Mouse (Mus musculus) urinary bladder, adult 18-20 months (tissue): ENCODE measurements around the gene Vezf1.

Experiments
- DNase-seq, 2 experiments: peaks; one replicate each; pipeline ENCODE4 v3.0.0; 2022; ENCODE audit warnings: low spot score in 2 of 2, mixed read lengths in 2 of 2

Gene Vezf1

GRCm38 (mm10) chr11:88053821-88054220, 14.3 kb upstream of the Vezf1 start:
- DNase-seq = no peak

DNA sequence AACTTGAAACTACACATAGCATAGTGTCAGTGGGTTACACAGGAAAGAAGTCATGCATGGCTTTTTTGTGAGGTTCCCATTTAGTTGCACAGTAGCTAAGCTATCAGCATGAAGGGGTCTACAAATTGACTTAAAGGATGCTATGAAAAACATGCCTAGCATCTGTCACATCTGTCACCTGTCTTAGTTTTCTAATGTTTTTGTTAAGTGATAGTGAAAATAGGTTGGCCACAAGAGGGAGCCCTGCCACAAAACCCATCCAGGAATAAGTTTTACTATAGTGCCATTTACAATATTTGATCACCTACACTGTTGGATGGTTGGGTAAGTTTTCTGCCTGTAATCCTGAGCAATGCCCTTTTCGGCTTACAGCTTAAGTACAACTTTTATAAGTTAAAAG, 13.5 kb upstream of the Vezf1 start:
- no peak for DNase-seq

DNA sequence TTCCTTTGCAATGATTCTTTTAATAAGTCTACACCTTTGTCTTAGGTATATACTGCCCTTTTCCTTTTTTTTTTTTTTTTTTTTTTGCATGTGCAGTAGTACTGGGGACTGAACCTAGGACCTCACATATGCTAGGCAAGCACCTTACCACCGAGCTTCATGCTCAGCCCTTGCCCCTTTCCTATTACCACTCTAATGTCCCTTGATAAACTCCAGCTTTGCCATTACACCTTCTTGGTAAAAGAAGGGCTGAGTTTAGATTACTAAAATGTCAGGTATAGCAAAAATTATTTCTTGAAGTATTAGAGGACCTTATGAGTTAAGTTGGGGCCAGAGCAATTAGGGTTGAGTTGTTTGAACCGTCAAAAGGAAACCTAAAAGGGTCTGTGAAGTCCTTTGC, 12.3 kb upstream of the Vezf1 start:
- DNase-seq = no peak

DNA sequence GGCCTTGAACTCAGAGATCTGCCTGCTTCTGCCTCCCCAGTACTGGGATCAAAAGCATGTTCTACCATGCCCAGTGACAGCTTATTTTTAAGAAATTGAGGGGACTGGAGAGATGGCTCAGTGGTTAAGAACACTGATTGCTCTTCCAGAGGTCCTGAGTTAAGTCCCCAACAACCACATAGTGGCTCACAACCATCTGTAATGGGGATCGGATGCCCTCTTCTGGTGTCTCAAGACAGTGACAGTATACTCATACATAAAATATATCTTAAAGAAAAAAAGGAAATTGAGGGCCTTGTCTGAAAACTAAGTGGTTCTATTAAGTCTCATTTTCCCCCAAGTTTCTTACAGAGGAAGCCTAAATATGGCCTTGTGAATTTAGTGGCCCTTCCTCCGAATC, 10.3 kb upstream of the Vezf1 start:
- no peak for DNase-seq

DNA sequence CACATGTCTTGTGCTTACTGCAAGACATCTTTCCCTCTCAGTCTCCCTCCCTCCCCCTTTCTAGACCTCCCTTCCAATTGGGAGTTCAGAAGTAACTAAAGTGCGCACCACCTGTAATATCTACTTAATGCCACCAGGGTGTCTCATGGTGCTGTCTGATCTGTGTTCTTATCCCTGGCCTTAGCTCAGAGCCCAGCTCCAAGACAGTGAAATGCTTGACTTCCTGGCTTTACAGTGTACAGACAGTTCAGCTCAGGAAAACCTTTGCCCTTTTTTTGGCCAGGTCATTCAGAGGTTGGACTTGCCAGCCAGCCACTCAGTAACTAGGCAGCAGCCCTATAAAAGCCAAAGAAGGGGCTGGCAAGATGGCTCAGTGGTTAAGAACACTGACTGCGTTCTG, 8.9 kb upstream of the Vezf1 start:
- DNase-seq = no peak

DNA sequence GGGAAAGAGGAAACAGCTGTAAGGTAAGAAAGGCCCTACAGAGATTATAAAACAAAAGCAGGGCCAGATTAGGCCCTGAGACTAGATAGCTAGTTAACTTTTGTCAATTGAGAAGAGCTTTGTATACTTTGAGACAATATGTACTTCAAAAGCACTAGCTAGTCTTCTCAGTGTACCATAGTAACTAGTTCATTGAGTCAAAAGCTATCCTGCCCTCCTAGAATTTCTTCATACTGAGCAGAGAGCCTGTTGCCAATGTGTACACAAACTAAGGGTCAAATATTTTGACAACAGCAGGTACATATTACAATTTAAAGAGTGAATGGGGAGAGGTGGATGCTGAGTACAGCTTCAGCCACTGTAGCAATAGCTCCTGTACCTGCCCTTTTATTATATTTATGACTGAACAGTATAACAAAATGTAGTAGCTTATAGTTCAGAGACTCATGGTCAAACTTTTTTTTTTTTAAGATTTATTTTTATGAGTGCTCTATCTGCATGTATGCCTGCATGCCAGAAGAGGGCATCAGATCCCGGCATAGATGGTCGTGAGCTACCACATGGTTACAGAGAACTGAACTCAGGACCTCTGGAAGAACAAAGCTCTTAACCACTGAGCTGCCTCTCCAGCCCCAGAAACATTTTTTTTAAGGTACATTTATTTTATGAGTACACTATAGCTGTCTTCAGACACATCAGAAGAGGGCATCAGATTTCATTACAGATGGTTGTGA, 6.0 kb upstream of the Vezf1 start:
- DNase-seq = no peak

DNA sequence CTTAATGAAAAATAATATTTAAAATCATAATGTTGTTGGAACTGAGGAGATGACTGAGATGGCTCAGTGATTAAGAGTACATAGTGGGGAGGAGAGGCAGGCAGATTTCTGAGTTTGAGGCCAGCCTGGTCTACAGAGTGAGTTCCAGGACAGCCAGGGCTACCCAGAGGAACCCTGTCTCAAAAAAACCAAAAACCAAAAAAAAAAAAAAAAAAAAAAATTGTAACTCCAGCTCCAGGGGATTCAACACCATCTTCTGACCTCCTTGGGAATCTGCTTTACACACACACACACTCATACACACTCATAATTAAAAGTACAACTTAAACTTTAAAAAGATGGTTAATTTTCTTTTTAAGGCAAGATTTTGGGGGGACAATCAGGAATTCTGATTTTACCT, 2.3 kb upstream of the Vezf1 start:
- DNase-seq = no peak

DNA sequence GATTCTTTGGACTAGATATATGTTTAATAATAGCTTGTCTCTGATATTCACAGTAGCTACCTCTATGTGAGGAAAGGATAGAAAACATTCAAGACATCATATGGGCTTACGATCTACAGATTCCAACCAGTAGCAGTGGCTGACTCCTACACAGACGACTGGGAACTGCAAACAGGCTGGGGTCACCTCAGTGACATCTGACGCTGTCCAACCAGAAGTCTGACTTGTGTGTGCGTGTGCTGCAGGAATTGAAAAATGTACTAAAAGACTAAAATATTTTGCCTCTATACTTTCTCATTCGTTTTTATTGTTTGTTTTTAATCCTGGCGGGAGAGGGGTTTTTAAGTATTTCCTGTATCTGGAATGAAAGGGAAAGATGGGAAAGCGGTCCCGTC, 891 bp upstream of the Vezf1 start:
- DNase-seq = no peak

DNA sequence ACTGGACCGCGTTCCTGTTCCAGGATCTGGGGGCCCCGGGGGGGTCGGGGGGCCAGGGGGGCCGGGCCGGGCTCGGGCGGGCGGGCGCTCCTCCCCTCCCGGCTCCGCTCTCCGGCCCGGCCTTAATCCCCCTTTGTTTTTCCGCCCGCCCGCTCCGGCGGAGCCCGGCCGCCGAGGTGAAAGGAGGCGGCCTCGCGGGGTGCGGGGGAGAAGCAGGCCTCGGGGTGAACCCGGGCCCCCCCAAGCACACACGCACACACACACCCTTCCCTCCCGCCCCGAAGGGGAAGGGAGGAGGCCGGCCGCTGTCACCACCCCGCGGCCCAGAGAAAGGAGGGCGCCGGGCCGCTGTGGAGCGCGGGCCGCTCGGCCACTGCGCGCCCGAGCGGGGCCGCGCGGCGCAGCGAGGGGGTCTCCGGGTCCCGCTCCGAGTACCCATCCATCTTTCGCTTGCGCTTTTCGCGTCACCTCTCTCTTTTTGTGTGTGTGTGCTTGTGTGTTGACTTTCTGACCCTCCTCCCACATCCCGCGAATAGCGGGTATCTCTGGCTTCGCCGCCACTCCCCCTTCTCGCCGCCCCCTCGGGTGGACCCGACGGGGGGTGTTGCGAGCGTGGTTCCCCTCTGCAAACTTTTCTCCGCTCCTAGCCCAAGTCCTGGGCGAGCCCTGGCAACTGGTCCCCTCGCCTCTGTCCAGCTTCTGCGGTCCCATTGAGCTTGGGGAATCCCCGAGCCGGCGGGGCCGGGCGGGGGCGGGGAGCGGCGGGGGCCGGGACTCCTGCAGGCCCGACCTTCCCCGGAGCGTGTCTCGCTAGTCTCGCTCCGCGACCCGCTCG, 549 bp downstream of the Vezf1 start:
- peak; percentile 72 to 75 for DNase-seq

- DNase-seq = no peak
Measured at GRCm38 (mm10) chr11:88069246-88069570, 1.1 kb downstream of the Vezf1 start.

GRCm38 (mm10) chr11:88070392-88070791, 2.3 kb downstream of the Vezf1 start:
- no peak for DNase-seq

GRCm38 (mm10) chr11:88071113-88071512, 3.0 kb downstream of the Vezf1 start:
- DNase-seq = no peak

- no peak for DNase-seq
Measured at GRCm38 (mm10) chr11:88073343-88073875, 5.3 kb downstream of the Vezf1 start.

DNA sequence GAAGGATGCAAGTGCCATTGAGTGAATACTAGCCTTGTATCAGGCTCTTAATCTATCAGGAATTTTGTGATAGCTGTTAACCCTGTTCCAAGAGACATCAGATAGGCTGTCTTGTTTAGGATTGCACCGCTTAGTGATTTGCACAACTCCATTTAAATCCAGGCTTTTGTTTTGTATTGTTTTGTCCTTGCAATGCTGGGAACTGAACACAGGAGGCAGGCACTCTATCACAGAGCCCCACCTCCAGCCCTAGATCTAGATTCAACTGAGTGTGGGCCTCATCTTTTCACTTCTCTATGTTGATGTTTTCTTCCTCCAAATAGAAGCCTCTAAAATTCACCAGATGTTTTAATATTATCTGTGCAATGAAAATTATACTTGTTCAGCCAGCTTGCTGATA, 7.6 kb downstream of the Vezf1 start:
- DNase-seq = no peak

DNA sequence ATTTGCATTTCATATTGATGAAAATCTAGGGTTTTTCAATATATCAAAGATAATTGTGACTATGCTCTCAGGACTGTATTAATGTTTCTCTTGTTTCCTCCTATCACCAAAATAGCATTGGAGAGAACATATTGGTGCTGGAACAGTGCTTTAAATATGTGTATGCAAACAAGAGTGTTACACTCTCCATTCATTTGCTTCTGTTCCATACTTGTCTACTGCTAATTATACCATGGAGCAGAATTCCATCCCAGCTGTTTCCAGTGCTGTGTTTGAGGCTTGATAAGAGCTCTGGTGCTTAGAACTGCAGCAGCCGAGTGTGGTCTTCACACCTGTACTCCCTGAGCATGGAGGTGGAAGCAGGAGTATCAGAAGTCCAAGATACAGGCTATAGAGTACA, 8.3 kb downstream of the Vezf1 start:
- DNase-seq = no peak

DNA sequence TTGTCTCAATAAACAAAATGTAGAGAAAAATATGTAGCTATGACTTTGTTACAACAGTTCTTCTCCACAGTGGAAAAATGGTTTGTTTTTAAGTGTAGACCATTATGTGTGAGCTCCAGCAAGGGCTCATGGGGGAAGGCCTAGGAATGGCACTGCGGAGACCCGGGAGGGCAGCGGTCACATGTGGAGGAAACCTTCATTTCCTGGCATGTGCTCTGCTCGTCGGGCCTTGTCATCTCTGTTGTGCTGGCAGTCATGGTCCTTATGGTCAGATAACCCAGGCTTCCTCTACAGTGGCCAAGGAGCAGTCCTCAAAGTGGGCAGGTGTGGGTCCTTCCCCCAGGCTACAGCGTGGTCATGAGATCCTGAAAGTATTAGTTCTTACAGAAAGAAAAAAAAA, 15.6 kb downstream of the Vezf1 start:
- no peak for DNase-seq

GRCm38 (mm10) chr11:88086737-88087627, 18.9 kb downstream of the Vezf1 start:
- DNase-seq = peak; percentile 62 to 85

DNA sequence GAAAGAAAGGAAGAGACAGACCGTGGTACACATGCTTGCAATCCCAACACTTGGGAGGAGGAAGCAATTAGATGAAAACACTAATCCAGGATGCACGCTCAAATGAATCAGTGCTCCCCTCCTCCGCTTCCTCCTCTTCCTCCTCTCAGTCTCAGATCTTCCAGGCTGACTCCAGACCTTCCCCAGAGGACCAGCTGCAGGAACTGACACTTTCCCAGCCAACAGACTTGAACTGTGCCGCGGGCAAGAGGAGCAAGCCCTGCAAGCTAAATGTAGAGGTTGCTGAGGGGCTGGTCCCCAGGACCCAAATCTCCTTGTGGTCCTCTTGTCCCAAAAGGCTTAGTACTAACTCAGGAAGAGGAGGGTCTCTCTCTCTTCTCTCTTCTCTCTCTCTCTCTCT, 21.1 kb downstream of the Vezf1 start:
- DNase-seq = no peak

DNA sequence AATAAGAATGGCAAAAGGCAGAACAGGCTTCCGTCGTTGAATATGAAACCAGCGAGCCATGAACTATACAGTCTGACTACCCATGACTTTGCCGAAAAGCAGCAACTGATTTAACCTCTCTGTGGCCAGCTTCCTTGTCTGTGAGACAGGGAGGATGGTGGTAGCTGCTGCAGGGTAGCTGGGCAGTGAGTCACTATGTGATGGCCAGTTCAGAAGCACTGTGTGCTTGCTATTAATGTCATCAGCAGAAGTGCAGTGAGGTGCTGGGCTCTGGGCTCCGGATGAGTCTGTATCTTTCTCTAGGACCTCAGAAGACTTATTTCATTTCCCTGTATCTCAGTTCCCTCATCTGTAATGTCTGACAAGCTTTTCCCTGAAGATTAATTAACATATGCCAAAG, 22.2 kb downstream of the Vezf1 start:
- no peak for DNase-seq

- DNase-seq = no peak
Measured at GRCm38 (mm10) chr11:88091949-88092348, 23.9 kb downstream of the Vezf1 start.

DNA sequence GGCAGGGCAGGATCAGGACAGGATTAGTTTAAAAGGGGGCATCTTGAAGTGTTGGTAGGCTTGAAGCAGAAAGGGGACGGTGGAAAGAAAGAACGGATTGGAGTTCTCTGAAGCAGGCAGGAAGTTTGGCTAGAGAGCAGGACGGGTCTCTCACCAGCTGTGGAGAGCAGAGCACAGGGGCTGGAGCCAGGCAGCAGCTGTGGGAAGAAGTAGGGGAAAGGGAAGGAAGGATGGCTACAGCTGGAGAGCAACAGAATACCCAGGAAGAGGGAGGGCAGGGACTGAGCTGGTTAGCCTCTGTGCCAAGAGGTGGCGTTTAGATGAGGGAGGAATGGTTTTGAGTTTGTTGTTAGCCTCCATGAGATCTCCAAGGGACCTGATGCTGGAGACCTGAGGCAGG, 29.1 kb downstream of the Vezf1 start:
- no peak for DNase-seq

DNA sequence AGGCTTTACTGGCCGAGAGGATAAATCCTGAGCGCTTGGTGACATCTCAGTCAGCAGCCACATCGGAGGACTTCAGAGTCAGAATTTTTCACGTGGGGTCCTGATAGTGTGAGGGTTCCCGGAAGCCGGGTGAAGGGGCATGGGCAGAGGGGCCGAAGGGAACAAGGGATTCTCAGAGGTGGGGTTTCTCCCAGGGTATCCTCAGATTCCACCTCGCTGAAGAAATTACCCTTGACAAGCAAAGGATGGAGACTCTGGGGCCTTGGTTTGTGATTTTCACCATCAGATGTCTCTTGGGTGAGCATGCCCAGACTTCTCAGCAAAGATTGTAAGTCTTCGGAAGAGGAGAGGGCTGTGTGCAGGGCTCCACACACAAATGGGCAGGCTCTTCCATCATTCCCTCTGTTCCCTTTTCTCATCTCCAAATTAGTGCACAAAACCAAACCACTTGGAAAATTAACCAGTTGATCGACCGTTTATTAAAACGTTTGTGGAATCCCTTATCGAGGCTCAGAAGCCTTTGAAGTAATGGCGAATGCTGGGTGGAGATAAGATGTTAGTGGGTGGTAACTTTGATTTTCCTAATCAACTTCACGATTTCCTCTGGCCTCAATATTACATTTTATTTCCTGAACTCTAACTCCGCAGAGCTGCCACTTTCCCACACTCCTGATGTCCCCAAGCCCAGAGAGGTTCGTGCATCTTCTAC, 30.1 kb downstream of the Vezf1 start, which contains the start of gene Cuedc1:
Gene Cuedc1, plus strand, starts transcription at position 38 of the 709 bp plus-strand sequence.
- no peak for DNase-seq
